Mouse (Mus musculus): ENCODE results near the gene 4930451I11Rik. TPM values are rescaled to one million over a fixed set of nuclear protein-coding genes. Genes with fewer than 3 reads are reported as not detected.

4930451I11Rik gene
- total and polyA plus RNA-seq, 3 experiments, result not detected

GRCm38 (mm10) chr7:126823202-126823711, 8.2 kb downstream of the 4930451I11Rik start:
- Histone ChIP-seq H3K27ac (ENCODE audit: insufficient read depth, low read depth) (no peak overlapping the region), H3K79me2 (replicated peaks; ENCODE audit: control insufficient read depth, extremely low read depth, insufficient read depth, poor library complexity, severe bottlenecking) (no peaks in the 10 kb centered on the region), H3K4me3 (replicated peaks in 1 of 3; ENCODE audit: low read depth in 2 of 3, low read length in 2 of 3, poor library complexity in 1 of 3) (no peak overlapping the region), H3K4me2 (ENCODE audit: insufficient read depth, low read depth, poor library complexity, severe bottlenecking) (no peak overlapping the region), H3K9me3 (replicated peaks; ENCODE audit: low read length) (peaks cover 3% of the 10 kb centered on the region), H3K4me1 (ENCODE audit: control insufficient read depth in 1 of 2, insufficient read depth in 2 of 2) (peaks cover 2 to 4% of the 10 kb centered on the region in 2 experiments; a peak in 1 of 4 replicates), H3K9ac (ENCODE audit: insufficient read depth, low read depth) (no peak overlapping the region), H3K36me3 (replicated peaks in 1 of 2; ENCODE audit: control insufficient read depth in 1 of 2, insufficient read depth in 1 of 2, low read length in 1 of 2) (no peaks in the 10 kb centered on the region), H3K27me3 (replicated peaks) (peaks cover 36% of the 10 kb centered on the region)
- in situ Hi-C loops (cut with MboI; ENCODE audit: low pct_ligation_motif_present, low pct_unique_long_range_greater_than_20kb, low sequenced_read_pairs) (no loop called here), dilution Hi-C loops (cut with MboI; ENCODE audit: extremely low pct_ligation_motif_present, extremely low pct_unique_long_range_greater_than_20kb, low sequenced_read_pairs) (no loop called here)
- TF ChIP-seq JUND (conservative IDR thresholded peaks at IDR 0.05; ENCODE audit: low read depth, low read length) (no peak), NELFE (IDR thresholded peaks at IDR 0.05; ENCODE audit: low read depth, low read length) (no peak), ZMIZ1 (IDR thresholded peaks at IDR 0.05; ENCODE audit: low read depth, low read length) (no peak), UBTF (IDR thresholded peaks at IDR 0.05; ENCODE audit: low read depth, low read length) (no peak), RCOR1 (conservative IDR thresholded peaks at IDR 0.05; ENCODE audit: low read depth, low read length) (no peak), SMC3 (IDR thresholded peaks at IDR 0.05; ENCODE audit: low read depth, low read length) (no peak), JUN (IDR thresholded peaks at IDR 0.05; ENCODE audit: insufficient read depth, low read depth, low read length) (no peak), TCF12 (IDR thresholded peaks at IDR 0.05; ENCODE audit: low read depth, low read length) (no peak), ZNF384 (IDR thresholded peaks at IDR 0.05; ENCODE audit: low read depth, low read length) (no peak), ELF1 (IDR thresholded peaks at IDR 0.05; ENCODE audit: low read depth, low read length) (no peak), MEF2A (IDR thresholded peaks at IDR 0.05; ENCODE audit: borderline replicate concordance, low read depth, low read length) (no peak), ZKSCAN1 (IDR thresholded peaks at IDR 0.05; ENCODE audit: borderline replicate concordance, low read depth, low read length) (no peak), ETS1 (conservative IDR thresholded peaks at IDR 0.05; ENCODE audit: low read depth, low read length) (no peak), TBP (conservative IDR thresholded peaks at IDR 0.05; ENCODE audit: low read depth, low read length) (no peak)
- no peak for DNase-seq (ENCODE audit: extremely low read depth)

- H3K79me2 ChIP-seq (replicated peaks; ENCODE audit: control insufficient read depth, extremely low read depth, insufficient read depth, poor library complexity, severe bottlenecking), result no peaks in the 10 kb centered on the region
- H3K27ac ChIP-seq (ENCODE audit: insufficient read depth, low read depth), result no peak overlapping the region
- no peaks in the 10 kb centered on the region for H3K36me3 ChIP-seq (replicated peaks in 1 of 2; ENCODE audit: control insufficient read depth in 1 of 2, insufficient read depth in 1 of 2, low read length in 1 of 2)
- H3K27me3 ChIP-seq (replicated peaks), result peaks cover 32% of the 10 kb centered on the region
- dilution Hi-C loops (cut with MboI; ENCODE audit: extremely low pct_ligation_motif_present, extremely low pct_unique_long_range_greater_than_20kb, low sequenced_read_pairs) (no loop called here), in situ Hi-C loops (cut with MboI; ENCODE audit: low pct_ligation_motif_present, low pct_unique_long_range_greater_than_20kb, low sequenced_read_pairs) (no loop called here)
- H3K4me3 ChIP-seq (replicated peaks in 1 of 3; ENCODE audit: low read depth in 2 of 3, low read length in 2 of 3, poor library complexity in 1 of 3), result no peak overlapping the region
- no peak for DNase-seq (ENCODE audit: extremely low read depth)
- H3K9ac ChIP-seq (ENCODE audit: insufficient read depth, low read depth), result no peak overlapping the region
- TF ChIP-seq IRF4 (IDR thresholded peaks at IDR 0.05; ENCODE audit: low read depth, low read length) (no peak), CTCF (conservative IDR thresholded peaks at IDR 0.05 in 1 of 2, IDR thresholded peaks at IDR 0.05 in 1 of 2; ENCODE audit: low read depth in 2 of 2, low read length in 2 of 2) (no peak), ETS1 (conservative IDR thresholded peaks at IDR 0.05; ENCODE audit: low read depth, low read length) (no peak), MAZ (IDR thresholded peaks at IDR 0.05; ENCODE audit: low read depth, low read length) (no peak), TCF12 (IDR thresholded peaks at IDR 0.05; ENCODE audit: low read depth, low read length) (no peak), SMC3 (IDR thresholded peaks at IDR 0.05; ENCODE audit: low read depth, low read length) (no peak), POLR2A (IDR thresholded peaks at IDR 0.05; ENCODE audit: low read depth, low read length) (no peak), NELFE (IDR thresholded peaks at IDR 0.05; ENCODE audit: low read depth, low read length) (no peak), CHD1 (IDR thresholded peaks at IDR 0.05; ENCODE audit: low read depth, low read length) (no peak), ELF1 (IDR thresholded peaks at IDR 0.05; ENCODE audit: low read depth, low read length) (no peak), JUN (IDR thresholded peaks at IDR 0.05; ENCODE audit: insufficient read depth, low read depth, low read length) (no peak), POLR2AphosphoS2 (IDR thresholded peaks at IDR 0.05; ENCODE audit: low read depth, low read length) (no peak), ZNF384 (IDR thresholded peaks at IDR 0.05; ENCODE audit: low read depth, low read length) (no peak), E2F4 (IDR thresholded peaks at IDR 0.05; ENCODE audit: insufficient replicate concordance, low read depth, low read length) (no peak), PAX5 (IDR thresholded peaks at IDR 0.05; ENCODE audit: low read length) (no peak), RAD21 (IDR thresholded peaks at IDR 0.05; ENCODE audit: low read depth, low read length) (no peak), USF2 (conservative IDR thresholded peaks at IDR 0.05; ENCODE audit: low read depth, low read length) (no peak), MEF2A (IDR thresholded peaks at IDR 0.05; ENCODE audit: borderline replicate concordance, low read depth, low read length) (no peak), RCOR1 (conservative IDR thresholded peaks at IDR 0.05; ENCODE audit: low read depth, low read length) (no peak)
- peaks cover 2 to 4% of the 10 kb centered on the region in 2 experiments; a peak in 1 of 4 replicates for H3K4me1 ChIP-seq (ENCODE audit: control insufficient read depth in 1 of 2, insufficient read depth in 2 of 2)
- peaks cover 3% of the 10 kb centered on the region for H3K9me3 ChIP-seq (replicated peaks; ENCODE audit: low read length)
- no peak overlapping the region for H3K4me2 ChIP-seq (ENCODE audit: insufficient read depth, low read depth, poor library complexity, severe bottlenecking)
Observed at GRCm38 (mm10) chr7:126822741-126823140, 8.7 kb downstream of the 4930451I11Rik start.

Measured in CH12.LX (cell line).